Mouse (Mus musculus) hematopoietic stem cell, adult 5-6 weeks (primary cell): Measurements from ENCODE around the gene Gm10645. TPM values are rescaled to one million over a fixed set of nuclear protein-coding genes. Genes with fewer than 3 reads are reported as not detected.

Experiments used
- ATAC-seq, 2 experiments: fragments of 125-278 bp in 1 of 2; replicated peaks in 1 of 2; 2 replicates each; pipeline ENCODE4 v1.8.0; 2016 to 2017; ENCODE audit warnings: inconsistent platforms in 2 of 2, mild to moderate bottlenecking in 2 of 2, moderate number of reproducible peaks in 2 of 2, low read depth in 1 of 2, moderate TSS enrichment in 1 of 2; ENCODE audit not compliant: low FRiP score in 2 of 2, poor library complexity in 2 of 2, severe bottlenecking in 2 of 2, insufficient read depth in 1 of 2, low TSS enrichment in 1 of 2
- total RNA-seq: library from RNA; stranded (forward); fragments of 172-1452, 232-1000 nt; gene quantifications from 2 replicates; pipeline ENCODE4 v1.2.3, GENCODE M21; 2017

Gm10645 gene
- total RNA-seq, 1 experiment from 2014 or later: 2.2 TPM

- no peak for ATAC-seq
Measured at GRCm38 (mm10) chr8:83135086-83135485, 30.9 kb downstream of the Gm10645 start.

Other genes with a start within 250 kb of the Gm10645 start
- 7.6 and 16.9 TPM in 2 replicates for gene Tbc1d9, start 818 bp downstream of the Gm10645 start, total RNA-seq
- gene Ucp1, start 124.2 kb upstream of the Gm10645 start, total RNA-seq: not detected in 2 replicates
- 17.9 and 25.4 TPM in 2 replicates for gene Elmod2, start 166.3 kb upstream of the Gm10645 start, total RNA-seq
- gene Mgat4d, start 182.3 kb upstream of the Gm10645 start, total RNA-seq: not detected in 2 replicates
- 0.25 TPM in 1 of 2 replicates, not detected in the other for gene Clgn, start 223.7 kb upstream of the Gm10645 start, total RNA-seq